Mouse (Mus musculus): ENCODE results near the gene Dlg1. TPM values are rescaled to one million over a fixed set of nuclear protein-coding genes. Genes with fewer than 3 reads are reported as not detected.

Dlg1 gene
- polyA plus RNA-seq, 1 experiment: 109 TPM

DNA sequence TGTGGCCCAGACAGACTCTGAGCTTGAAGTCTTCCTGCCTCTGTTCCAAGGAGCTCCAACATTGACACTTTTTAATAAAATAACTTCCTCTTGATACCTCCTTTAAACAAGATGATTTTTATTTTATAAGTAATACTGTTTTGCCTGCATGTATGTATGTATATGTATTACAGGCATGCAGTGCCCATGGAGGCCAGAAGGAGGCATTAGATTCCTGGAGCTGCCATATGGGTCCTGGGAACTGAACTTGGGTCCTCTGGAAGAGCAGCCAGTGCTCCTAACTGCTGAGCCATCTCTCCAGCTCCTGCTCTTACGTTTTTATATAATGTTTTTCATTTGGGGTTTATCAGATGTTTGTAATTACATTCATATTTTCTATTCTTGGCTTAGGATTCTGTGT is 9.0 kb downstream of the Dlg1 start:
- no peak overlapping the region for H3K4me3 ChIP-seq (ENCODE audit: insufficient read depth, low read length)
- no peaks in the 10 kb centered on the region for H3K4me1 ChIP-seq (ENCODE audit: control insufficient read depth, insufficient read depth, low read length)
- TF ChIP-seq CTCF (IDR thresholded peaks at IDR 0.05; ENCODE audit: extremely low read depth, insufficient read depth, low read length) (no peak), POLR2A (IDR thresholded peaks at IDR 0.05; ENCODE audit: extremely low read depth, insufficient read depth, low read length) (no peak)
- no peak overlapping the region for H3K27ac ChIP-seq (ENCODE audit: insufficient read depth, low read length)

DNA sequence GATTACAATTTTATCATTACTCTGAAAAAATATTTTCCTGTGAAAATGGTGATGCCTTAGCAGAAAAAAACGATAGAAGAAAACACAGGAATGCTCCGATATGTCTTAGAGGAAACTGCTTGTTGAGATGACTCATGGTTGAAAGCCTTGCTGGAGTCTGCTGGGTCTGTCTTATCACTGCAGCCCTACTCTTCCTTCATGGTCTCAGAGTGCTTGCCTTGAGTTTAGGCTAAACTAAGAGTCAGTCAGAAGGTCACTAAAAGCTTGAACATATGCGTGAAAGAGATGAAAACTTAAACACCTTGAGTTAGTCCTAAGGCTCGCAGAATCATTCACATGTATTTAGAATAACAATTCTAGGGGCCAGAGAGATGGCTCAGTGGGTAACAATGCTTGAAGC is 14.2 kb downstream of the Dlg1 start:
- Histone ChIP-seq H3K4me1 (ENCODE audit: control insufficient read depth, insufficient read depth, low read length) (no peaks in the 10 kb centered on the region), H3K27ac (ENCODE audit: insufficient read depth, low read length) (no peak overlapping the region), H3K4me3 (ENCODE audit: insufficient read depth, low read length) (no peak overlapping the region)
- TF ChIP-seq POLR2A (IDR thresholded peaks at IDR 0.05; ENCODE audit: extremely low read depth, insufficient read depth, low read length): no peak
- no peak for TF ChIP-seq CTCF (IDR thresholded peaks at IDR 0.05; ENCODE audit: extremely low read depth, insufficient read depth, low read length)

DNA sequence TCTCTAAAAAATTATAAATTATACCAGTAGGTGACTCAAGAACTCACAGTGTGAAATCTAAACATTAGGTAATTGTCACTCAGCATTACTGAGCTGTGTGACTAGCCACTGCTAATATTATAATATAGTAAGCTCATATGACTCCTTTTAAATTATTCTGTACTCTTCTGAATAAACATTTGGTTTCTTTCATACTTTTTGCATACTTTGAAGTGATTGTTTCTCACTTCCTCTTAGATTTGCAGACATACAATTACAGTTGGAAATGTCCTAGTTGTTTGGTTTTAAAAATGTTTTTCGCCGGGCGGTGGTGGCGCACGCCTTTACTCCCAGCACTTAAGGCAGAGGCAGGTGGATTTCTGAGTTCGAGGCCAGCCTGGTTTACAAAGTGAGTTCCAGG is 19.0 kb downstream of the Dlg1 start:
- TF ChIP-seq POLR2A (IDR thresholded peaks at IDR 0.05; ENCODE audit: extremely low read depth, insufficient read depth, low read length) (no peak), CTCF (IDR thresholded peaks at IDR 0.05; ENCODE audit: extremely low read depth, insufficient read depth, low read length) (no peak)
- Histone ChIP-seq H3K4me3 (ENCODE audit: insufficient read depth, low read length) (no peak overlapping the region), H3K4me1 (ENCODE audit: control insufficient read depth, insufficient read depth, low read length) (no peaks in the 10 kb centered on the region), H3K27ac (ENCODE audit: insufficient read depth, low read length) (no peak overlapping the region)

DNA sequence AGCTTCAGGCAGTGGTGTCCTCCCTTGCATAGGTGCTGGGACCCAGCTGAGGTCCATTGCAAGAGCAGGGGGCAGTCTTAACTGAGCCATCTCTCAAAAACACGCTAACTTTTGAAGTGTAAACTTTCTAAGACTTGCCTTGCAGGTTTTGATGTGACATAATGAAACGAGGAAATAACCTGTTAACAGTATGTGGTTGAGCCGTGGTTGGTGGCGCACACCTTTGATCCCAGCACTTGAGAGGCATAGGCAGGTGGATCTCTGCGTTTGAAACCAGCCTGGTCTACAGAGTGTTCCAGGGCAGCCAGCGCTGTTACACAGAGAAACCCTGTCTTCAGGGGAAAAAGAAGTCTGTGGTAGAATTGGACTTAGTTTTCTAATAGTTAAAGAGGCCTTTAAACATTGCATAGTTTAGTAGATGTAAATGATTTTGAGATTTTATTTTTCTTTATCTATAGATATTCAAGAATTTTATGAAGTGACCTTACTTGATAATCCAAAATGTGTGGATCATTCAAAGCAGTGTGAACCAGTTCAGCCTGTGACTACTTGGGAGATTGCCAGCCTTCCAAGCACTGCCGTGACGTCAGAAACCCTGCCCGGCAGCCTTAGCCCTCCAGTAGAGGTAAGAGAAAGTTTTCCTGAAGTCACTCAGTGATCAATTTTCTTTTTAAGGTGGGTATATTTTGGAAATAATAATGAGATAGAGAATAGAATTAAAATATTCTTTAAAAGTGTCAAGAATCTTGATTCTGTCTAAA is 20.6 kb downstream of the Dlg1 start:
- TF ChIP-seq POLR2A (IDR thresholded peaks at IDR 0.05; ENCODE audit: extremely low read depth, insufficient read depth, low read length) (no peak), CTCF (IDR thresholded peaks at IDR 0.05; ENCODE audit: extremely low read depth, insufficient read depth, low read length) (no peak)
- no peak overlapping the region for H3K27ac ChIP-seq (ENCODE audit: insufficient read depth, low read length)
- H3K4me1 ChIP-seq (ENCODE audit: control insufficient read depth, insufficient read depth, low read length): no peaks in the 10 kb centered on the region
- no peak overlapping the region for H3K4me3 ChIP-seq (ENCODE audit: insufficient read depth, low read length)

DNA sequence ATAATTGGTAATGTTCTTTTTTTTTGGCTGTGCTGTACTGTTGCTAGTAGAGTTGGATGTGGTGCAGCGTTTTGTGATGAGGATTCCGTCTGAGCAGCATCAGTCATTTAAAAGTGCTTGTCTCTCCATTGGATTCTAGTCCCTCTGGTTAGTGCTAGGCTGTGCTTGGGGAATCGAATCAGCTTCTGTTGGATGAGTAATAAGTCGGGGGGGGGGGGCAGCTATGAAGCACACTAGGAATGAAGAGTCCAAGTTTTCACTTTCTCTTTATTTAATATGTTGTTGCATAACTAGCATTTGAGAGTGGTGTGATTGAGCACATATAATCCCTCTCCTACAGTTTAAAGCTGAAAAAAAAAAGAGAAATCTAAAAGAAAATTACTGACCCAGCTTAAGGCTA is 21.5 kb downstream of the Dlg1 start:
- Histone ChIP-seq H3K4me3 (ENCODE audit: insufficient read depth, low read length) (no peak overlapping the region), H3K27ac (ENCODE audit: insufficient read depth, low read length) (no peak overlapping the region), H3K4me1 (ENCODE audit: control insufficient read depth, insufficient read depth, low read length) (no peaks in the 10 kb centered on the region)
- TF ChIP-seq CTCF (IDR thresholded peaks at IDR 0.05; ENCODE audit: extremely low read depth, insufficient read depth, low read length) (no peak), POLR2A (IDR thresholded peaks at IDR 0.05; ENCODE audit: extremely low read depth, insufficient read depth, low read length) (no peak)

DNA sequence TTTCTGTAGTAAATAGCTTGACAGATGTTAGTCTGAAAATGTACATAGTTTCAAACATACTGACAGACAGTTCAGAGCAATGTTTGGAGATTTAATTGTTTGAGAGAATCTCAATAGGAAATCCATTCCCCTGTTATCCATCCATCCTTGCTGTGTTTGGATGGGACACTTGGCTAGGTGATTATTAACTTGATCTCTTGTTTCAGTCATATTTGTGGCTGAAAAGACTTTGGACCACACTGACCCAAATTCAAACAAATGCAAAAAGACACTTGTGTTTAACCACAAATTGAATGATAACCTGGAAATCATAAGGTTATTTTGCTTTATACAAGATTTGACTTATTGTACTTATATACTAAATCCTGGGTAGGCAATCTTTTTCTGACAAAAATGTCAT is 24.5 kb downstream of the Dlg1 start:
- no peak overlapping the region for H3K27ac ChIP-seq (ENCODE audit: insufficient read depth, low read length)
- H3K4me3 ChIP-seq (ENCODE audit: insufficient read depth, low read length): no peak overlapping the region
- H3K4me1 ChIP-seq (ENCODE audit: control insufficient read depth, insufficient read depth, low read length): no peaks in the 10 kb centered on the region
- TF ChIP-seq CTCF (IDR thresholded peaks at IDR 0.05; ENCODE audit: extremely low read depth, insufficient read depth, low read length) (no peak), POLR2A (IDR thresholded peaks at IDR 0.05; ENCODE audit: extremely low read depth, insufficient read depth, low read length) (no peak)

DNA sequence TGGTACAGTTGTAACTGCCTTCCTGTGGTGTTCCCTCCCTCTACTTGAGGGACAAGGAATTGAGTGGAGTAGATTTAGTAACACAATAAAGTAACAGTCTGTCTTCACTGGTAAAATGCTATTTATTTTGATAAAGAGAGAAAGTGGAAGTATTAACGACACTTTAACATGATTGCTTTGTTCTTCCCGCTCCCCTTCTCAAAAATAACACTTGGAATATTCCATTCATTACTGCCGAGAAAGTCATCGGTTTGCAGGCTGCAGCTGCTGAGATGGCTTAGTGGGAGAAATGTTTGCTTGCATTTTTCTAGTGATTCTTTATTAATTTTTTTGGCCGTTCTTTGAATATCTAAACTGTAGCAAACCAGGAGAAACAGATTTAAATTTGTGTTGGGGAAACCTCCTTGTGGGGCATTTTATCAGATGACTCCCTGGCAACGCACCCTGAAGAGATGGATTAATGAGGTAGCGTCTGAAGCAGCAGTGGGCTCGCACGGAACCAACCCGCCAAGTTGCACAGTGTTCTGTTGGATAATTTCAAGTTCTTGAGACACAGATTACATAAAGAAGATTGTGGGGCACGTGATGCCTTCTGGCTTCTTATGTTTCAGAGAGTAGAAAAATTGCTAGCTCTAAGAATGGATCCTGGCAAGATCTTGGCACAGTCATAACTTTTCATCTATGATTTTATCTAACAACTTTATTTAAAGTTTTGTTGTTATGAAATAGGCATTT is 32.2 kb downstream of the Dlg1 start:
- no peak overlapping the region for H3K27ac ChIP-seq (ENCODE audit: insufficient read depth, low read length)

DNA sequence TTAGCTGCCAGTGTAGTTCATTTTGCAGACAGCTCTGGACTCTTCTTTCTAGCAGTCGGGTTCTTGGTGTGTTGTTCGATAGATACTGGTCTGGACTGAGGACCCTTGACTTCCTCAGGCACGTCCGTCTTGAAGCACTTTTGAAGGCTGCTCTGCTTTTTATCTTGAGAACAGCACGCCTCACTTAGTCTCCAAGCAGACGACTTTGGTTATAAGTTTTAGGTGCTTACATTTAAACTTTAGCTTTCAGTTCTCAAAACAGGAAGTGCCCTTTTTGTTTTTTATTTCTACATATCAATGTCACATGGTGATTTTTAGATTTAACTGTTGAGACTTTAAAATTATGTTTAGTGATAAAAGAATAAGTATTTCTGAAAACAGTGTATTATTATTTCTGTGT is 33.1 kb downstream of the Dlg1 start:
- peak overlapping the region; percentile 29 for H3K4me3 ChIP-seq (ENCODE audit: insufficient read depth, low read length)
- TF ChIP-seq POLR2A (IDR thresholded peaks at IDR 0.05; ENCODE audit: extremely low read depth, insufficient read depth, low read length): no peak
- TF ChIP-seq CTCF (IDR thresholded peaks at IDR 0.05; ENCODE audit: extremely low read depth, insufficient read depth, low read length): no peak
- H3K27ac ChIP-seq (ENCODE audit: insufficient read depth, low read length): no peak overlapping the region
- H3K4me1 ChIP-seq (ENCODE audit: control insufficient read depth, insufficient read depth, low read length): no peaks in the 10 kb centered on the region

More for the DNA sequence above, 32.2 kb downstream of the Dlg1 start:
- TF ChIP-seq POLR2A (IDR thresholded peaks at IDR 0.05; ENCODE audit: extremely low read depth, insufficient read depth, low read length): peak; percentile 44; the same call in 1 of the 2 replicates
- no peak for TF ChIP-seq CTCF (IDR thresholded peaks at IDR 0.05; ENCODE audit: extremely low read depth, insufficient read depth, low read length)
- H3K4me1 ChIP-seq (ENCODE audit: control insufficient read depth, insufficient read depth, low read length): no peaks in the 10 kb centered on the region
- H3K4me3 ChIP-seq (ENCODE audit: insufficient read depth, low read length): peak overlapping the region; percentile 29

DNA sequence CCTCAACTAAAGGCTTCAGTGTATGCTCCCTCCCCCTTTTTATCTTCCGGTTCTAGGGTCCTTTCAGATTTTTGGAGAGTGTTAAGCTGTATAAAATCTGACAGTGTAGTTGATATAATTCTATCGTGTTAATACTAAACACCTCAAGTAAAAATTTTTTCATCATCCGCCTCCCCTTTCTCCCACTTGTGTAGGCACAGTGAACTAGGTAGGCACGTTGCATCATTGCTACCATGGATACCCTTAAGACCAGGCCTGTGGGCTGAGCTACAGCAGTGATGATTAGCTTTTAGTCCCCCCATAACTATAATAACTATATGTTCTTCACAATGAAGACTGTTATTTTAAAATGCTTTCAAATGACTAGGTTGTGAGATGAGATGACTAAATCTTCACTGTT is 34.1 kb downstream of the Dlg1 start:
- no peak for TF ChIP-seq POLR2A (IDR thresholded peaks at IDR 0.05; ENCODE audit: extremely low read depth, insufficient read depth, low read length)
- TF ChIP-seq CTCF (IDR thresholded peaks at IDR 0.05; ENCODE audit: extremely low read depth, insufficient read depth, low read length): no peak
- no peak overlapping the region for H3K27ac ChIP-seq (ENCODE audit: insufficient read depth, low read length)
- peak overlapping the region; percentile 15 for H3K4me3 ChIP-seq (ENCODE audit: insufficient read depth, low read length)
- H3K4me1 ChIP-seq (ENCODE audit: control insufficient read depth, insufficient read depth, low read length): no peaks in the 10 kb centered on the region; the same call in 1 of the 2 replicates

DNA sequence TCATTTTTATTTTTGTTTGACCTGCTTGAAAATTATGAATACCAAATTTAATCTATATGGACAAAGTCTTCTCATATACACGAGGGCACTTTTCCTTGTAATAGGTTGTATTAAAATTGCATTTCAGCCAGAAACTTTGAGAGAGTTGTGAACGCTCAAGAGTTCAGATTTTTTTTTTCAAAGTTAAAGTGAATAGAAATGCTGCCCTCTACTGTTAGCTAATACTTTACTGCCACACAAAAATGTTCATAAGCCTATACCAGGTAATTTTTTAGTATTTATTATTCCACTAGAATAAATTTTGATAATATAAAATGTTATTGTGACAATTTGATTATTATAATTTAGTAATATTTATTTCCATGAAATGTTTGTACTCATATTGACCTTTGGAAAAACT is 42.0 kb downstream of the Dlg1 start:
- Histone ChIP-seq H3K27ac (ENCODE audit: insufficient read depth, low read length) (no peak overlapping the region), H3K4me3 (ENCODE audit: insufficient read depth, low read length) (no peak overlapping the region), H3K4me1 (ENCODE audit: control insufficient read depth, insufficient read depth, low read length) (no peaks in the 10 kb centered on the region; the same call in 1 of the 2 replicates)
- TF ChIP-seq CTCF (IDR thresholded peaks at IDR 0.05; ENCODE audit: extremely low read depth, insufficient read depth, low read length) (no peak), POLR2A (IDR thresholded peaks at IDR 0.05; ENCODE audit: extremely low read depth, insufficient read depth, low read length) (no peak)
